Mouse (Mus musculus) CH12.LX (cell line): ENCODE data around the gene Dnal4.

Experiments
- BHLHE40 ChIP-seq: IDR thresholded peaks from 2 replicates; pipeline ENCODE4 v1.6.1; 2011; ENCODE audit warnings: mild to moderate bottlenecking, low read depth, low read length, improper control_type of control experiment
- CTCF ChIP-seq, 2 experiments: IDR thresholded peaks in 1 of 2; conservative IDR thresholded peaks in 1 of 2; 2 replicates each; pipeline ENCODE4 v1.5.1; 2011 to 2012; ENCODE audit warnings: low read depth in 2 of 2, low read length in 2 of 2, improper control_type of control experiment in 1 of 2, inconsistent platforms in 1 of 2, mild to moderate bottlenecking in 1 of 2, moderate library complexity in 1 of 2
- E2F4 ChIP-seq: IDR thresholded peaks from 2 replicates; pipeline ENCODE4 v1.6.1; 2011; ENCODE audit warnings: low read depth, low read length, improper control_type of control experiment; ENCODE audit not compliant: insufficient replicate concordance
- IRF4 ChIP-seq: IDR thresholded peaks from 2 replicates; pipeline ENCODE4 v1.6.1; 2014; ENCODE audit warnings: low read depth, mild to moderate bottlenecking, inconsistent platforms, low read length, improper control_type of control experiment
- MYC ChIP-seq: IDR thresholded peaks from 2 replicates; pipeline ENCODE4 v1.6.1; 2011; ENCODE audit warnings: low read depth, mild to moderate bottlenecking, improper control_type of control experiment, low read length
- TCF12 ChIP-seq: IDR thresholded peaks from 2 replicates; pipeline ENCODE4 v1.6.1; 2014; ENCODE audit warnings: low read depth, mild to moderate bottlenecking, inconsistent platforms, low read length, improper control_type of control experiment
- UBTF ChIP-seq: IDR thresholded peaks from 2 replicates; pipeline ENCODE4 v1.6.1; 2012; ENCODE audit warnings: low read depth, mild to moderate bottlenecking, inconsistent platforms, low read length, improper control_type of control experiment, moderate library complexity
- USF1 ChIP-seq: IDR thresholded peaks from 2 replicates; pipeline ENCODE4 v1.6.1; 2014; ENCODE audit warnings: low read depth, mild to moderate bottlenecking, inconsistent platforms, low read length, improper control_type of control experiment
- ZC3H11A ChIP-seq: IDR thresholded peaks from 2 replicates; pipeline ENCODE4 v1.6.1; 2012; ENCODE audit warnings: low read depth, mild to moderate bottlenecking, inconsistent platforms, low read length, improper control_type of control experiment

GRCm38 (mm10) chr15:79766168-79766567, 11.5 kb downstream of the Dnal4 start:
- no peak for TF ChIP-seq TCF12
- no peak for TF ChIP-seq BHLHE40
- TF ChIP-seq UBTF: no peak
- TF ChIP-seq MYC: no peak
- no peak for TF ChIP-seq USF1
- TF ChIP-seq CTCF (conservative IDR thresholded peaks at IDR 0.05 in 1 of 2, IDR thresholded peaks at IDR 0.05 in 1 of 2; ENCODE audit: low read depth in 2 of 2, low read length in 2 of 2): no peak
- TF ChIP-seq E2F4: no peak
- TF ChIP-seq IRF4: no peak
- TF ChIP-seq ZC3H11A: no peak
